Mouse (Mus musculus) layer of hippocampus, postnatal 14 days (tissue): Measurements from ENCODE around the gene Nid1. TPM values are rescaled to one million over a fixed set of nuclear protein-coding genes. Genes with fewer than 3 reads are reported as not detected.

Experiments
- DNase-seq, 2 experiments: peaks; one replicate each; pipeline ENCODE4 v3.0.0; 2021 to 2022; ENCODE audit warnings: low spot score in 2 of 2, mixed read lengths in 1 of 2
- total RNA-seq, 2 experiments: library from RNA; stranded (reverse); gene quantifications; 2 replicates each; pipeline ENCODE4 v1.2.3; 2021

Gene Nid1
- total RNA-seq, 2 experiments from 2014 or later = 21.2 to 22.8 TPM

DNA sequence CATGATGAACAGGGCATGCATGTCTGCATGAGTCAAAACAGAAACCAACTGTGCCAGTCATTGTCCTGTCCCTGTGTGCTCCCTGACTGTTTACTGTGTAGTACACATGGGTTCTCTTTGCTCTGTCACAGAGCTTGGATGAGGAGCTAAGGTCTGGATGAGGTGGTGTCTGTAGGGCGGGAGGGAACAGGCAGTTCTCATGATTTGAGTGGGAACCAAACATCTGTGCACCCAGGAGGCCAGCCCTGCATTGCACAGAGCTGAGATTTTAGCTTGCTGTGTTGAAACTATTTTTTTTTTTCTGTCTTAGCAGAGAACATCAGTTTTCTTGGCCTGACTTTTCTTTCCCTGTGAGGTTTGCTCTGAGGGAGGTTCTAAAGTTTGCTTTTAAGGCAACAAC, 50.5 kb downstream of the Nid1 start:
- no peak for DNase-seq

DNA sequence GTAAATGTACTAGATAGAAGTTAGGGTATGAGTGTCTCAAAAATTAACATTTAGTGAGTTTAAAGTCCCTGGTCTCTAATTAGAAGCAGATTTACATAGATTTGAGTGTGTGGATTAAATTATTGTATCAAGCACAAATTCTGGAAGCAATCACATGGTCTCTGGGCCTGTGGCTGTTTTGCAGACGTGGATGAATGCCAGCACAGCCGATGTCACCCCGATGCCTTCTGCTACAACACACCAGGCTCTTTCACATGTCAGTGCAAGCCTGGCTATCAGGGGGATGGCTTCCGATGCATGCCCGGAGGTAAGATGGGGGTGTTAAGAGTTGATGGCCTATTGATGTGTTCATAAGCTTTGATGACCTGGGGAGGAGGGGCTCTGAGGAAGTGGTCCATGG, 52.5 kb downstream of the Nid1 start:
- no peak for DNase-seq

DNA sequence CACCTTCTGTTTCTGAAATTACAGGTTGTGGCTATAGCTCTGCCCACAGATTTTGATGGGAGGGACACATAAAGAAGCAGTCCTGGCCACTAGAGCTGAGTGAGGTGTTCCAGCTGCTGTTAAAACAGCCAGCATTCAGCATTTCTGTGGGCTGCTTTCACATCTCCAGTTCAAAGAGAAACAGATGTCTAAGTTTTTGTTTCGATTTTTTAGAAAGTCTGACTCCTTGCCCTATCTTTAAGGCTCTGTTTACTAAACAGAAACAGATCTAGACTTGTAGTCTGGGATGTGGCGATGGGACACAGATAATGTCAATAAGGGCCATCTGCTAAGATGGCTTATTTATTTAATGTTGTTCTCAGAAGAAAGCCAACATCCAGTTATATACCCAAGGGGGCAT, 54.8 kb downstream of the Nid1 start:
- DNase-seq = no peak

DNA sequence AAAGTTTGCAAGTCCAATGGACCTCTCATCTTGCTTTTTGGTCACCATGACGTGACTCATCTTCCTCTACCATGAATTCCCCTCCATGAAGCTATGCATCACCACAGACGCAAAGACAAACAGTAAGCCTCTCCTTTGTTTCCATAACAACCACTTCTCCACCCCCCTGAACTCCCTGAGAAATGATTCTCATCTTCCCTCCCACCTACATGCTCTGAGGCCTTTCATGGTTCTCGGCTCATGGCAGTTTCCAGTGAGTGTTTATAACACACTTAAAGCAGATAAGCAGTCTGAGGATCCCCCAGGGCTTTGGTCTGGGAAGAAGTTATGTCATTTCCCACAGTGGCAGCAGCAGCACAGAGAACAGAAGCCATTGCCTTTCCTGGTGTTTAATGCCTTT, 56.2 kb downstream of the Nid1 start:
- no peak for DNase-seq

DNA sequence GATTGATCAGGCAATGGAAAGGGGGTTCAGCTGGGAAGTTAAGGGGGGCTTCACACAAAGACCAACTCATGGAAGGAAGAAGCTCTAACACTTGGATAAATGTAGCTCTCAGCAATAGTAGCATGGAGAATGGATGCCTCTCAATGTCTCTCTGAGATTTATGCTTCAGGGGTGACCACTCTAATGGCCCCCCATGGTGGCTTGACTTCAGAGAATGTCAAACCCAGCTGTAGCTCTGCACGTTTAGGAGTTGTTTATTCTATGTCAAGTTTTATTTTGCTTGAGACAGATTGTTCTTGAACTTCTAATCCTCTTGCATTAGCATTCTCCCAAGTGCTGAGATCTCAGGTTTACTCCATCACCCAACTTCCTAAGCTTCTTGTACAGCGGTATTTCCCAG, 60.7 kb downstream of the Nid1 start:
- DNase-seq = no peak

DNA sequence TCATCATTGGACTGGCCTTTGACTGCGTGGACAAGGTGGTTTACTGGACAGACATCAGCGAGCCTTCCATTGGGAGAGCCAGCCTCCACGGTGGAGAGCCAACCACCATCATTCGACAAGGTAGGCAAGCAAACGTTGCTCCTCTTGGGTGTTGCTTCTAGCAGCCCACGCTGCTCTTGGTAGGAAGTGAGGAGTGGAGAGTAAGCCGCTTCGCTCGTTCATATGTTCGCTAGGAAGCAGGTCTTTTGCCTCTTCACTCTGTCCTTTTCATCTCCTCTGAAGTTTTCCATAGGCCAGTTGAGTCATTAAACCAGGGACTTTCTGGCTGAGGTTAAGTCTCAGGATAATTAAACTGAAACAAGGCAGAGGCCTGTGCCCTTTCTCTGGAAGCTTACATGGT, 65.1 kb downstream of the Nid1 start:
- DNase-seq = no peak

DNA sequence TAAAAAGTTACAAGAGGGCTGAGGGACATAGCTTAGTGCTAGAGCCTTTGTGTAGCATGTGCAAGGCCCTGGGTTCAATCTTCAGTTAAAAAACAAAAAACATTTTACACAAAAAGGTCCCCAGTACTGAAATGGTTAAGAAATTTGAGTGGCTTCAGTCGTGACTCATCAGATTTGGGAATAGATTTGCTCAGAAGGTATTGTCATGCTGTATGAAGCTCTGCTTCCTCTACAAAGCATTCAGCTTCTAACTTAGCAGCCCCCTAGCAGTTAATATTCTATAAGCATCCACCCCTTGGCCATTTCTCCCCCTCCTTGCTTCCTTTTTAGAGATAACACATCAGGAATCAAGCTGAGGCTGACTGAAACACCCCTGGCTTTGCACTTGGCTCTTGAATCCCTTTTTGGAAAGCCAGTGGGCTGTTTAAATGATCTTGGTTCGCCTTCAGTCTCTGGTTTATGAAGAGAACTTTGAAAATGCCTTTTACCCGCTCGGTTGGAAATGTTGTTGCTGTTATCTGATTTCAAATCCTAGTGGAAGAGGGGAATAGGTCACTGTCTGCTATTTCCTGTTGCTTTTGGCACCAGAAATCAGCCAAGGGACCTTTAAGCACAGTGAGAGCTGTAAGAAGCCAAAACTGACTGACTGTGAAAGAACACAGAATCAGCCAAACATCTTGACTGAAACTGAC, 66.5 kb downstream of the Nid1 start:
- no peak for DNase-seq

DNA sequence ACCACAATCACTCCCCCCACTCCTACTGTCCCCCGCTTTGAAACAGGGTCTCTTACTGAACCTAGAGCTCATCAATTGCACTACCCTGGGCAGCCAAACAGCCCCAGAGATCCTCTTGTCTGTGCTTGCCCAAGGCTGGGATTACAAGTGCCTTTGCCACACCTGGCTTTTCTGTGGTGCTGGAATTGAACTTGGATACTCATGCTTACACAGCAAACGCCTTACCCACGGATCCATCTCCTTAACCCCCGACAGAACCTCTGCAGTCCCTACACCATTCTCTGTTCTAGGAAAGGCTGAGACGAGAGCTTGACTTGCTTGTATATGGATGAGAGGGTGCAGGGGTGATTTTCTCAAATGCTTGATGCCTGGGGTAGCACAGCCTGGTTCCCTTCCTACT, 67.7 kb downstream of the Nid1 start:
- no peak for DNase-seq

DNA sequence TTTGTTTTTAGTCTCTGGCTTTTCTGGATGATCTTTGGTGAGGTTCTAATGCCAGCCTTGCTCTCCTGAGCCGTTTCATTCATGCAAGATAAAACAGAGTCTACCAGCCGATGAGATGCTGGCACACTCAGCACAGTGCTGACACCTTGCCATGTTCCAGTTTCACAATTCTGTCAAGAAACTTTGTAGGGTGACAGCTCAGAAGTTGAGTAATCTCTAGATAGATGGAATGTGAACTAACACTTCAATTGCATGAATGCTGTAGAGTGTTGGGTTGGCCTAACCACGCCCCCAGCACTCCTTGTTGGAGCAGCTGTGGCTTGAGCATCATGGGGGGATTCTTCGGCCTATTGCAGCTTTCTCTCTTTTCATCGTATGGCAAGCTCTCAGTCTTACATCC, 69.2 kb downstream of the Nid1 start:
- DNase-seq = no peak

DNA sequence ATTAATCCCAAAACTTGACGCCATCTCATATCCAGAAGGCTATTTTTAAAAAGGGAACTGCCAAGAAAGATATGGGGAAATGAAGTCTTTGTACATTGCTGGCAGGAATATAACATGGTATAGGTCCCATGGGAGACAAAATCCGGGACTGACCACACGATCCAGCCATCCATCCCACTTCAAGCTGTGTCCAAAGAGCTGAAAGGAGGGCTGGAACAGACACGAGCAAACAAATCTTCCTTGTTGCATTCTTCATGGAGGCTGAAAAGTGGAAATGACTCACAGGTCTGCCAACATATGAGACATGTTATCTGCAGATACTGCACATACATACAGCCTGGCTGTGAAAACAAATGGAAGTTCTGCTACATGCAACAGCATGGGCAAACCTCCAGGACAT, 77.5 kb downstream of the Nid1 start:
- DNase-seq = no peak

DNA sequence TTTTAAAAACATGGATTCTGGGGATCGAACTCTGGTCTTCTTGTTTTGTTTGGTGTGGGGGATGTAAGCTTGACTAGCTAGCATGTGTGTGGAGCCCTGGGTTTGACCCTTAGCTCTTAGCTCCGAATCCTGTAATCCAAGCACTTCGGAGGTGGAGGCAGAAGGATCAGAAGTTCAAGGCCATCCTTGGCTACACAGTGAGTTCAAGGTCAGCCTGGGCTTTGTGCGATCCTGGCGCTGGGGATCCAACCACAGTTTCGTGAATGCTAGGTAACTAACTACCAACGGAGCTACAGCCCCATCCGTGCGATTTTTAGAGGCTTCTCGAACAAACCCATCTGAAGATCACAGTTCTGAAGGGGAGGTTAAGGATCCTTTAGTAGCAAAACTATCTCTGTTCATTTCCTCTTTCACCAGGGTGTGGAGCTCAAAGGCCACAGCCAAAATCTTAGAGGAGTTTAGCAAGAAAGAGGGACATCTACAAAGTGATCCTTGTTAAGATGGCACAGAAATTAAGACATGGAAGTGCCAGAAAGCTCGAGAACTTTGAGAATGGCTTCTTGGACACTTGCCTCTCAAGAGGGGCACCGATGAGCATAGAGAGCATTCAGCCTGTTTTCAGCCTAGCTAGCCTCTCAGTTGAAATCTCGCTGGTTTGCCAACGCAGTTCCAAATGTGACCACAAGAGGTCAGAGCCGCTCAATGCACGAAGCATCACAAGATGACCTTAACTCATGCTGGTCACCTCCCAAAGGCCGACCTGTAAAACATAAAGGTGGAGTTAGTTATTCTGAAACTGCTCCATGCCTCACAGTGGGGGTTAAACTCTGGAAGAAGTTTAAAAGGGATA, 79.2 kb downstream of the Nid1 start:
- peak; percentile 87 to 90 for DNase-seq

DNA sequence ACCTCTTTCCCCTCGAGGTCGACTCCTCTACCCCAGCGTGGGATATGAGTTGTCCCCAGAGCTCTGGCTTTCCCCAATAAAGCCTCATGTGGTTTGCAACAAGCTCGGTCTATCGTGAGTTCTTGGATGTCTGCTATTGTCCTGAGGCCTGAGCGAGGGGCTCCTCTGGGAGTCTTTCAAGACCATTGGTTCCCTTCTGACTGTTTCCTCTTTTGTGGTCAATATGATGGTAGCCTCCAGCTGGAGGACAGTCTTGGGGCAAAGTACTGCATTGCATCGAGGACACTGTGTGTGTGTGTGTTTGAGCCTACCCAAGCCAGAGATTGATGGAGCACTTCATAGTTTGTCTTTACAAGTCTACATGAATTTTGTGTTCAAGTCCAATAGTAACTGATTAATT, 80.8 kb downstream of the Nid1 start:
- no peak for DNase-seq

DNA sequence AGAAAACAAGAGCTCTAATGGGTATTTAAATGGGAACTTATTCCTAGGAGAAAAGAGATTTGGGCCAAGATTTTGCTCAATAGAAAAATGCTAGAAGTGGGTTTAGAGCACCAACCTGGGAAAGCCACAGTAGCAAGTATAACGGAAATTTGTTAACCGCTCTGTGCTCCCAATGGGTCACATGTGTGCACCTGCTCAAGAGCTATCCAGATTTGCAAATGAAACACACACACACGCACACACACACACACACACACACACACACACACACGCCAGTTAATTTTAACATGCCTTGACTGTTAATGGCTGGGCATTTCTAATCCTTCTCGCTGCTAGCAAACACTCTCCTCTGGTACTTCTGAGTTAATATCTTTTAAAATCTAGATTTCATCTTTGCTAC, 83.1 kb downstream of the Nid1 start:
- no peak for DNase-seq

DNA sequence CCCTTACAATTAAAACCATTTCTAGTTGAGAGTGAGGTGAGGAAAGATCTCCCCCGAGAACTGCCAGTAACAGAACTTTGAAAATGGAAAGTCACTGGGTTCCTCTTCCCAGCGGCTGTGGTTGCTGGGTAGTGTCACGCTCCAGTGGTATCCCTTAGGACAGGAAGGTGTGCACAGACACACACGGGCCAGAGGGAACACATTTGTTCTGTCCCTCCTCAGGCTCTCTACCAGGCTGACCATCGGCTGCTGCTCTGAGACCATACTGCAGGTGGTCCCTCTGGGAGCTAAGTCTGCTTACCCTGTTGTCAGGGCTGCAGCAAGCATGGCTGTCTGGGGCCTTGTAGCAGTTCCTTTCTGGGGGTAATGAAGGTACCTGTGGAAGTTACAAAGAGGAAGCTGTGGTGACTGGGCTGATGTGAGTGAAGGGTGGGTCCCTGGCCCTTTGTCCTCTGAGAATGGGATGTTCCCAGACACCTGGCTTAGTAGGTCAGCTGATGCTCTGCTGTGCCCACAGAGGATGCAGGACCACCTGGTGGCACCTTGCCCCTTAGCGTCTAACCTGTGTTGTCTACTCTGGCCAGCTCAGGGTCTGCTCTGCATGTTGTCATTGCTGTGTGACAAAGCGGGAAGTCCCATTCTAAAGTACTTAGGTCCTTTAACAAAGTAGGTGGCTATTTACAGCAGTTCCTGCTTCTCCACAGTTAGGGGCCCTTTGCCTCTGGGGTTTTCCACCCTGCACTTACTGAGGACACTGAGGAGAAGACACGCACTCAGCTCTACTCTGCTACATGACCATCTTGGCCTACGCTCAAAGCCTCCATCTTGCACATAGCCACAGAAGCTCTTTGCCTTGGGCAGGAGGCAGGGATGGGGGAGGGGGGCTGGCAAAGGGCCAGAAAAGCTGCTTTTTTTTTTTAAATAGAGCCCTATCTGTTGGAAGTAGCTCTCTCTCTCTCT, 86.6 kb downstream of the Nid1 start:
- no peak for DNase-seq

DNA sequence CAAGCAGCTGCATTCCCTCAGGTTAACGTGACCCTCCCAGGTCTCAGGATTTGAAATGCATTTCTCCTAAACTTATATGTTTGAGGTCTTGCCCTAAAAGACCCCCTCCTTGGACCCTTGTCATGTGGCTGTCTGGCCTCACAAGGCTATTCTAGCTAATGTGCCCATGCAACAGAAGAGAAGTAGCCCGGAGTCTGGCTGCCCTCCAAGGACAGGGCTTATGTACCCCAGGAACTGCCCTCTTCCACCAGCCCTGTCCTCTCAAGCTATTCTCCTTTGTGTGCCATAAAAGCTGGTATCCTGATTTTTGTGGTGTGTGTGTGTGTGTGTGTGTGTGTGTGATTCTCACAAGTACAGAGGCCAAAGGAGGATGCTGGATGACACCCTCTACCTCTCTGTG, 87.9 kb downstream of the Nid1 start:
- no peak for DNase-seq

DNA sequence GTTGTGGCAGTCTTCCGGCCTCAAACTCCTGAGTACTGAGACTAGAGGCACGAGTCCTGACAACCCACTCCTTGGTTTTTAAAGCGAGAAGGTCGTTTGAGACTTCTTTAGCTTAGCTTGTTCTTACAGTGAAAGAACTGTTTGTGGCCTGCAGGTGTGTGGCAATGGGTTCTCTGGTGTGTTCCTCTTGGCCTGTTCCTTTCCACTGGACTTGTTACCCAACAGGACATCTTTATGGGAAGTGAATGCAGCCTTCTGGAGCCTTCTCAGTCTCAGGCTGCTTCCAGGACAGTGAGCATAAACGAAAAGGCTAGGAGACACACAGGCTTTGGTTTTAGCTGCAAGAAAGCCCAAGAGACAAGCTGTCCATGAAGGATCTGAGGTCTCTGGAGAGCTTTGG, 88.5 kb downstream of the Nid1 start:
- DNase-seq = no peak

DNA sequence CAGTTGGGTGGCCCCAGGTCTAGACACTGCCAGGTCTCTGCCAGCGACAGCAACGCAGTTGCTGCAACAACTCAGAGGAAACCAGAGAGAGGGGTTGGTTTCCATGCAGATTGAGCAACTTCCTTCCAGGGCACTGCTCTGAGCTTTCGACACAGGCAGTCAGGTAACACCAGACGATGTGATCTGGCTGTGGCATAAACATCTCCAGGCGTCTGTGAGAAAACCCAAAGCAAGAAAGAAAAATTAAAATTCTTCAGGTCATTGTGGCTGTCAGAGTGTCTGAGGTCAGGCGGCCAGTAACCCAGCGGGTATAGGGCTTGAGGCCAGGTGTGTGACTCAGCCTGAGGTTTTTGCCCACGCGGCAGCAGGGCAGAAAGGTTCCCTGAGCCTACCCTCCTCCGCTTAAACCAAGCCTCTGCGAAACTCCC, 91.8 kb downstream of the Nid1 start:
- no peak for DNase-seq

DNA sequence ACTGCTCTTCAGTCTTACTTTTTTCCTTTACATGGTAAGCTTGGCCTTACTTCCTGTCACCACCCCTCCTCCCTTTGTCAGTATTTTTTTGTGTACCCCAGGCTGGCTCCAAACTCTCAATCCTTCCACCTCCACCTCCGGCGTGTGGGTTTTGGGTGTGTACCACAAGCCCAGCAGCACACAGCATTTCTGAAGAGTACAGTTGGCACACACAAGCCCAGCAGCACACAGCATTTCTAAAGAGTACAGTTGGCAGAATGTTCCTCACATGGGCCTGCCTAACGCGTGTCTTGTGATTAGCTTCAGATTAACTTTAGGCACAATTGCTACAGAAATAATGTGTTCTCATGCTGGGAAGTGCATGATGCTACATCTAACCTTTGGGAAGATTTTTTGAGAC, 93.6 kb downstream of the Nid1 start:
- DNase-seq = no peak

DNA sequence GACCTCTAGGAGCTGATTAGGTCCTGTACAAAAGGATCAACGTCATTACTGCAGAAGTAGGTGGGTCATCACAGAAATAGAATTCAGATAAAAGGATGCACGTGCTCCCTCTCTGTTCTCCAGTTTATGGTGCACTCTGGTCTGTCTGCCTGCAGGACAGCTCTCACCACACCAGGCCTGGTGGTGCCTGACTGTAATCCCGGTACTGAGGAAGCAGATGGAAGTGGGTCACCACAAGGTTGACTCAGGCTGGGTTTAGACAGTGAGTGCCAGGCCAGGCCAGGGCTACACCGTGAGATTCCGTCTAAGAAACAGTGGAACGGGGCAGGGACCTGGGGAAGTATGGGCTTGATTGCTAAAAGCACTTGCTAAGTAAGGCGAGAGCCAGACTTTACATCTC, 94.6 kb downstream of the Nid1 start:
- no peak for DNase-seq

DNA sequence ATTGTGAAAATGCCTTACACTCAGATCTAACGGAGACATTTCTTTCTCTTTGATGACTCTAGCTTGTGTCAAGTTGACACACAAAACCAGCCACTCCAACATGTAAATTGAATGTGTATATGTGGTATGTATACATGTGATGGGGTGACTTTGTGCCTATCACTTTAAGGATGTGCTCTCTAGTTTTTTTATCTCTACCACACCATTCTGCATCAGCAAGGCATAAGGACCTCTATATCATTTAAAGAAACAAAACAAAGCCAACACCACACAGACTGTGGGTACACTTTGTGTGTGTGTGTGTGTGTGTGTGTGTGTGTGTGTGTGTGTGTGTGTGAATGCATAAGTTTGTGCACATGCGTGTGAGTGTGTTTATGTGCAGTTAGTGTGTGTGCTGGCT, 99.2 kb downstream of the Nid1 start:
- DNase-seq = no peak

DNA sequence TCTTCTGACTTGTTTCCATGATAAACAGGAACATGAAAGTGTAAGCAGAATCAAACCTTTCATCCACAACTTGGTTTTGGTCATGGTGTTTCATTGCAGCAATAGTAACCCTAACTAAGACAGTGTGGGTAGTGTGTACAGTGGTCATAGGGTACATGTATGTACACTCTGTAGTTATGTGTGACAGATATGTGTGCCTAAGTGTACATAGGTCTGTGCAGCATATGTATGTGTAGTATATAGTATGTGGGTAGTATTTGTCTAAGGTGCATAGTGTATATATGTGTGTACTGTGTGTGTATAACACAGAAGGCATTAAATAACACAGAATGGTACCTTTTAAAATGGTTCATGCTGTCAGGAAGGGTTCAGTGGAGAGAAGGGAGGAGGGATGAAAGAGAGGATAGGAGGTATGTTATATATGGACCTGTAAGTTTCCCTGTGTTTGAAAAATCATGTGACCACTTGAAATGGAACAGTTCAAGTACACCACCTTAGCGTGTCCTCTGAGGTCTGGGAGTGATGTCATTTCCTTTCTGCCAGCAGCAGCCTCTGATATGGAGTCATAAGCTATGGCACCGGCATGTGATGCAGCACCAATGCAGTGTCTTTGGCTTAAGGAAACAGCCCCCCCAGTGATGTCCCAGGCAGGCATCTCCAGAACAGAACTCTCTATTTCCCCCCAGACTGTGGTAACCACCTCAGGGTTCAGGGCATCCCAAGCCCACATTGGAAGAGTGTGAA, 100.1 kb downstream of the Nid1 start:
- DNase-seq = no peak
